Mouse (Mus musculus): ENCODE data around the gene Eya3. TPM values are rescaled to one million over a fixed set of nuclear protein-coding genes. Genes with fewer than 3 reads are reported as not detected.

The Eya3 gene
- total and polyA plus RNA-seq, 3 experiments, result 24.4 to 50.0 (median 31.0) TPM

- Histone ChIP-seq H3K9me3 (replicated peaks; ENCODE audit: low read length) (no peaks in the 10 kb centered on the region), H3K9ac (ENCODE audit: insufficient read depth, low read depth) (no peak overlapping the region), H3K4me2 (ENCODE audit: insufficient read depth, low read depth, poor library complexity, severe bottlenecking) (no peak overlapping the region), H3K27me3 (replicated peaks) (no peaks in the 10 kb centered on the region), H3K4me1 (ENCODE audit: control insufficient read depth in 1 of 2, insufficient read depth in 2 of 2) (peaks cover 2 to 41% of the 10 kb centered on the region in 2 experiments; a peak in 3 of 4 replicates), H3K4me3 (replicated peaks in 1 of 3; ENCODE audit: low read depth in 2 of 3, low read length in 2 of 3, poor library complexity in 1 of 3) (no peak overlapping the region), H3K36me3 (replicated peaks in 1 of 2; ENCODE audit: control insufficient read depth in 1 of 2, insufficient read depth in 1 of 2, low read length in 1 of 2) (peaks cover 16 to 20% of the 10 kb centered on the region in 2 experiments), H3K27ac (ENCODE audit: insufficient read depth, low read depth) (no peak overlapping the region), H3K79me2 (replicated peaks; ENCODE audit: control insufficient read depth, extremely low read depth, insufficient read depth, poor library complexity, severe bottlenecking) (no peaks in the 10 kb centered on the region)
- dilution Hi-C loops (cut with MboI; ENCODE audit: extremely low pct_ligation_motif_present, extremely low pct_unique_long_range_greater_than_20kb, low sequenced_read_pairs) (no loop called here), in situ Hi-C loops (cut with MboI; ENCODE audit: low pct_ligation_motif_present, low pct_unique_long_range_greater_than_20kb, low sequenced_read_pairs) (no loop called here)
- no peak for DNase-seq (ENCODE audit: extremely low read depth)
- TF ChIP-seq IRF4 (IDR thresholded peaks at IDR 0.05; ENCODE audit: low read depth, low read length) (no peak), PAX5 (IDR thresholded peaks at IDR 0.05; ENCODE audit: low read length) (no peak), USF1 (IDR thresholded peaks at IDR 0.05; ENCODE audit: low read depth, low read length) (no peak), POLR2AphosphoS2 (IDR thresholded peaks at IDR 0.05; ENCODE audit: low read depth, low read length) (no peak), CTCF (conservative IDR thresholded peaks at IDR 0.05 in 1 of 2, IDR thresholded peaks at IDR 0.05 in 1 of 2; ENCODE audit: low read depth in 2 of 2, low read length in 2 of 2) (no peak), MYC (IDR thresholded peaks at IDR 0.05; ENCODE audit: low read depth, low read length) (no peak), ZKSCAN1 (IDR thresholded peaks at IDR 0.05; ENCODE audit: borderline replicate concordance, low read depth, low read length) (no peak), GABPA (IDR thresholded peaks at IDR 0.05; ENCODE audit: insufficient replicate concordance, low read depth, low read length) (no peak), RCOR1 (conservative IDR thresholded peaks at IDR 0.05; ENCODE audit: low read depth, low read length) (no peak), ELF1 (IDR thresholded peaks at IDR 0.05; ENCODE audit: low read depth, low read length) (no peak), ETS1 (conservative IDR thresholded peaks at IDR 0.05; ENCODE audit: low read depth, low read length) (no peak), ZC3H11A (IDR thresholded peaks at IDR 0.05; ENCODE audit: low read depth, low read length) (no peak), TCF12 (IDR thresholded peaks at IDR 0.05; ENCODE audit: low read depth, low read length) (no peak), MAX (IDR thresholded peaks at IDR 0.05; ENCODE audit: low read length) (no peak), ZNF384 (IDR thresholded peaks at IDR 0.05; ENCODE audit: low read depth, low read length) (no peak), SIN3A (IDR thresholded peaks at IDR 0.05; ENCODE audit: low read length) (no peak), USF2 (conservative IDR thresholded peaks at IDR 0.05; ENCODE audit: low read depth, low read length) (no peak), CHD1 (IDR thresholded peaks at IDR 0.05; ENCODE audit: low read depth, low read length) (no peak), SMC3 (IDR thresholded peaks at IDR 0.05; ENCODE audit: low read depth, low read length) (no peak), MXI1 (IDR thresholded peaks at IDR 0.05; ENCODE audit: low read depth, low read length) (no peak)
Observed at GRCm38 (mm10) chr4:132734766-132735165, 96.0 kb downstream of the Eya3 start.

DNA sequence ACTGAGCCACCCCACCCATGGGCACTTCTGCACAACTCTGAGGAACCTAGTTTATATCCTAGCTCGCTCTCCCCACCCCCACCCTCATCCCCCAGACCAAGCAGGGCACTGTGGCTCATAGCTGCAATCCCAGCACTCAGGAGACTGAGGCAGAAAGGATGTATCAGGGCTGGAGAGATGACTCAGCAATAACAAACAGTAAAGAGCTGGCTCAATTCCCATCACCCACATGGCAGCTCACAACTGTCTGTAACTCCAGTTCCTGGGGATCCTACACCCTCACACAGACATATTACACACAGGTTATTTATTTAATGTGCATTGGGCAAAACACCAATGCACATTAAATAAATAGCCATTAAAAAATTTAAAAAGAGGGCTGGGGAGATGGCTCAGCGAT is 96.6 kb downstream of the Eya3 start:
- H3K36me3 ChIP-seq (replicated peaks in 1 of 2; ENCODE audit: control insufficient read depth in 1 of 2, insufficient read depth in 1 of 2, low read length in 1 of 2), result peaks cover 13 to 20% of the 10 kb centered on the region in 2 experiments
- no peaks in the 10 kb centered on the region for H3K27me3 ChIP-seq (replicated peaks)
- H3K9ac ChIP-seq (ENCODE audit: insufficient read depth, low read depth), result no peak overlapping the region
- no peaks in the 10 kb centered on the region for H3K79me2 ChIP-seq (replicated peaks; ENCODE audit: control insufficient read depth, extremely low read depth, insufficient read depth, poor library complexity, severe bottlenecking)
- DNase-seq (ENCODE audit: extremely low read depth), result no peak
- H3K27ac ChIP-seq (ENCODE audit: insufficient read depth, low read depth), result no peak overlapping the region
- TF ChIP-seq NELFE (IDR thresholded peaks at IDR 0.05; ENCODE audit: low read depth, low read length) (no peak), GABPA (IDR thresholded peaks at IDR 0.05; ENCODE audit: insufficient replicate concordance, low read depth, low read length) (no peak), TCF12 (IDR thresholded peaks at IDR 0.05; ENCODE audit: low read depth, low read length) (no peak), CTCF (conservative IDR thresholded peaks at IDR 0.05 in 1 of 2, IDR thresholded peaks at IDR 0.05 in 1 of 2; ENCODE audit: low read depth in 2 of 2, low read length in 2 of 2) (no peak), ZKSCAN1 (IDR thresholded peaks at IDR 0.05; ENCODE audit: borderline replicate concordance, low read depth, low read length) (no peak), USF1 (IDR thresholded peaks at IDR 0.05; ENCODE audit: low read depth, low read length) (no peak), JUND (conservative IDR thresholded peaks at IDR 0.05; ENCODE audit: low read depth, low read length) (no peak), ZC3H11A (IDR thresholded peaks at IDR 0.05; ENCODE audit: low read depth, low read length) (no peak), MEF2A (IDR thresholded peaks at IDR 0.05; ENCODE audit: borderline replicate concordance, low read depth, low read length) (no peak), PAX5 (IDR thresholded peaks at IDR 0.05; ENCODE audit: low read length) (no peak), E2F4 (IDR thresholded peaks at IDR 0.05; ENCODE audit: insufficient replicate concordance, low read depth, low read length) (no peak), MXI1 (IDR thresholded peaks at IDR 0.05; ENCODE audit: low read depth, low read length) (no peak), ZNF384 (IDR thresholded peaks at IDR 0.05; ENCODE audit: low read depth, low read length) (no peak), MYC (IDR thresholded peaks at IDR 0.05; ENCODE audit: low read depth, low read length) (no peak)
- dilution Hi-C loops (cut with MboI; ENCODE audit: extremely low pct_ligation_motif_present, extremely low pct_unique_long_range_greater_than_20kb, low sequenced_read_pairs) (no loop called here), in situ Hi-C loops (cut with MboI; ENCODE audit: low pct_ligation_motif_present, low pct_unique_long_range_greater_than_20kb, low sequenced_read_pairs) (no loop called here)
- H3K9me3 ChIP-seq (replicated peaks; ENCODE audit: low read length), result no peaks in the 10 kb centered on the region
- no peak overlapping the region for H3K4me2 ChIP-seq (ENCODE audit: insufficient read depth, low read depth, poor library complexity, severe bottlenecking)
- peaks cover 2 to 41% of the 10 kb centered on the region in 2 experiments; a peak in 3 of 4 replicates for H3K4me1 ChIP-seq (ENCODE audit: control insufficient read depth in 1 of 2, insufficient read depth in 2 of 2)
- no peak overlapping the region for H3K4me3 ChIP-seq (replicated peaks in 1 of 3; ENCODE audit: low read depth in 2 of 3, low read length in 2 of 3, poor library complexity in 1 of 3)
